Mouse (Mus musculus) testis, adult 2 months (tissue): ENCODE measurements around the gene Dlg2.

Source experiments
- CTCF ChIP-seq: fragments of 200-500 bp; IDR thresholded peaks from 2 replicates; pipeline ENCODE4 v1.5.1; 2012; ENCODE audit warnings: low read depth, mild to moderate bottlenecking, inconsistent platforms, low read length, moderate library complexity; ENCODE audit not compliant: control insufficient read depth, insufficient read depth, insufficient replicate concordance
- POLR2A ChIP-seq: fragments of 200-500 bp; IDR thresholded peaks from 2 replicates; pipeline ENCODE4 v1.6.1; 2012; ENCODE audit warnings: low read depth, mild to moderate bottlenecking, inconsistent platforms, low read length, moderate library complexity; ENCODE audit not compliant: control insufficient read depth

DNA sequence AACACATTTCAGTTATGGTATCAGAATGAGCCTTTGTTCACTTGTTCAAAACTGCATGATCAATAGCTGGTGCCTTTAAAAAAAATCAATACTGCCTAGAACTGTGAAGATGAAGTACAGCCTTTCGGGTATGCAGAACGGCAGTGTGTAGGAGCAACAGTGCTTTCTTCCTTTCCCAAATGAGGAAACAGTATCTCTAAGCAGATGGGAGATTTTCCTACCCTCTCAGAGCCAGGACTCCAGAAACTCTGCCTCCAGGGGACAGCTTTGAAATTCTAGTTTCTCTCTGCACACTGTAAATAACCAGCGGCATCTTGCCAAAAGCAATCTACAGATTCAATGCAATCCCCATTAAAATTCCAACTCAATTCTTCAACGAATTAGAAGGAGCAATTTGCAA is 1801.2 kb downstream of the Dlg2 start:
- TF ChIP-seq POLR2A (no peak), CTCF (no peak)
